In genomic region chr12:80046625-80047303, GRCm38 (mm10) we compare ENCODE assay signal across 11 mouse cellular contexts.
A peak's percentile ranks its signal among the peaks of the same experiment; 100 is the strongest.
DNase-seq lines count a peak whose midpoint lies in the region; ATAC-seq and TF ChIP-seq lines count a peak whose summit lies in the region.
"Had no signal": no experiment of that assay in that cellular context is flagged by ENCODE, and none has a peak within 500 bp of the region (broad histone marks: within the 10 kb centered on the region; RNA-seq: fewer than 3 reads in every experiment).

No protein-coding gene starts in this region.

- peak; percentile 31 for DNase-seq in embryonic facial prominence, embryonic 14.5 days (ENCODE audit: low spot score)
- DNase-seq in embryonic facial prominence, embryonic 10.5 days (ENCODE audit: low spot score): no peak
- DNase-seq in 3134 (ENCODE audit: extremely low read depth, insufficient read length, low spot score): peak; percentile 8
- peak; percentile 93 for DNase-seq in lung, postnatal 0 days (ENCODE audit: low spot score)
- no peak for DNase-seq in cerebellum, postnatal 36 days
- no peak for DNase-seq in c-Kit-positive CD71-positive TER-119-positive erythroid progenitor cells, embryonic 14.5 days (ENCODE audit: low spot score)
- DNase-seq in ovary, postnatal 36 days (ENCODE audit: low spot score): no peak
- DNase-seq: kidney, adult 8-10 months had no signal

- H3K9ac ChIP-seq in embryonic facial prominence, embryonic 14.5 days (ENCODE audit: low read depth, low read length): no peak overlapping the region
- H3K9ac ChIP-seq in lung, postnatal 0 days (replicated peaks; ENCODE audit: low read depth): no peak overlapping the region
- H3K9ac ChIP-seq: forebrain, embryonic 13.5 days had no signal

- no peaks in the 10 kb centered on the region for H3K27me3 ChIP-seq in embryonic facial prominence, embryonic 14.5 days (replicated peaks; ENCODE audit: control insufficient read depth, insufficient read depth, low read length)
- H3K27me3 ChIP-seq in embryonic facial prominence, embryonic 10.5 days (replicated peaks; ENCODE audit: low read depth, poor library complexity, severe bottlenecking): 0 out of 2 replicates have a peak, but pooled peaks cover 3% of the 10 kb centered on the region
- no peaks in the 10 kb centered on the region for H3K27me3 ChIP-seq in lung, postnatal 0 days (replicated peaks; ENCODE audit: insufficient read depth, low read length)
- H3K27me3 ChIP-seq: forebrain, embryonic 13.5 days had no signal

- no peak overlapping the region for H3K4me3 ChIP-seq in embryonic facial prominence, embryonic 14.5 days (ENCODE audit: low read depth, low read length)
- H3K4me3 ChIP-seq in embryonic facial prominence, embryonic 10.5 days: no peak overlapping the region
- H3K4me3 ChIP-seq in lung, postnatal 0 days (ENCODE audit: low read depth, low read length): no peak overlapping the region
- H3K4me3 ChIP-seq: forebrain, embryonic 13.5 days had no signal

- TF ChIP-seq CTCF in lung, postnatal 0 days (IDR thresholded peaks at IDR 0.05): no peak

- TF ChIP-seq EP300 in lung, postnatal 0 days (IDR thresholded peaks at IDR 0.05): peak; percentile 76

- H3K27ac ChIP-seq in embryonic facial prominence, embryonic 14.5 days (replicated peaks; ENCODE audit: low read depth, low read length): no peak overlapping the region
- no peak overlapping the region for H3K27ac ChIP-seq in embryonic facial prominence, embryonic 10.5 days (replicated peaks)
- H3K27ac ChIP-seq in lung, postnatal 0 days (ENCODE audit: low read length): peak overlapping the region; percentile 33; the same call in 1 of the 2 replicates
- H3K27ac ChIP-seq: forebrain, embryonic 13.5 days had no signal

- no peak overlapping the region for H3K4me2 ChIP-seq in embryonic facial prominence, embryonic 14.5 days (ENCODE audit: low read depth, low read length)
- no peak overlapping the region for H3K4me2 ChIP-seq in lung, postnatal 0 days (replicated peaks; ENCODE audit: low read depth, low read length)
- H3K4me2 ChIP-seq: forebrain, embryonic 13.5 days had no signal

- 76% methylated on average over 6 of the region's 6 CpGs for WGBS in embryonic facial prominence, embryonic 14.5 days
- 86% methylated on average over 6 of the region's 6 CpGs for WGBS in embryonic facial prominence, embryonic 10.5 days
- WGBS in lung, postnatal 0 days: 40% methylated on average over 6 of the region's 6 CpGs

- no peaks in the 10 kb centered on the region for H3K4me1 ChIP-seq in embryonic facial prominence, embryonic 14.5 days (ENCODE audit: control insufficient read depth, insufficient read depth, low read length)
- peaks cover 13% of the 10 kb centered on the region for H3K4me1 ChIP-seq in embryonic facial prominence, embryonic 10.5 days
- H3K4me1 ChIP-seq in lung, postnatal 0 days (ENCODE audit: insufficient read depth, low read depth, low read length): peaks cover 4% of the 10 kb centered on the region; the same call in 1 of the 2 replicates
- H3K4me1 ChIP-seq: forebrain, embryonic 13.5 days had no signal

- H3K9me3 ChIP-seq in embryonic facial prominence, embryonic 14.5 days (ENCODE audit: control insufficient read depth, low read length): no peaks in the 10 kb centered on the region
- no peaks in the 10 kb centered on the region for H3K9me3 ChIP-seq in embryonic facial prominence, embryonic 10.5 days
- H3K9me3 ChIP-seq in lung, postnatal 0 days (ENCODE audit: low read length): no peaks in the 10 kb centered on the region
- H3K9me3 ChIP-seq: forebrain, embryonic 13.5 days had no signal

- no peaks in the 10 kb centered on the region for H3K36me3 ChIP-seq in embryonic facial prominence, embryonic 14.5 days (ENCODE audit: control insufficient read depth, insufficient read depth, low read length)
- H3K36me3 ChIP-seq in embryonic facial prominence, embryonic 10.5 days (replicated peaks): no peaks in the 10 kb centered on the region
- H3K36me3 ChIP-seq in lung, postnatal 0 days (ENCODE audit: insufficient read depth, low read length): no peaks in the 10 kb centered on the region

- no peak; the same call in 1 of the 2 replicates for ATAC-seq in embryonic facial prominence, embryonic 14.5 days (ENCODE audit: low read depth)
- peak; percentile 93 for ATAC-seq in granulocyte monocyte progenitor cell, adult 5-6 weeks (replicated peaks; ENCODE audit: poor library complexity, severe bottlenecking)
- peak; percentile 73 for ATAC-seq in lung, postnatal 0 days
- ATAC-seq: forebrain, embryonic 13.5 days; midbrain, embryonic 16.5 days had no signal

Comparison
In these comparisons a context has a peak if more than half of its experiments do, and no peak if none do; other contexts are left out.
1. DNase-seq: peak in embryonic facial prominence, embryonic 14.5 days (single experiment), 3134 (single experiment) and lung, postnatal 0 days (single experiment); none in embryonic facial prominence, embryonic 10.5 days (single experiment), cerebellum, postnatal 36 days (0 of 2), c-Kit-positive CD71-positive TER-119-positive erythroid progenitor cells, embryonic 14.5 days (single experiment) and ovary, postnatal 36 days (single experiment).